Mouse (Mus musculus) limb, embryonic 11.5 days (tissue): ENCODE data around the gene Fam136a. TPM values are rescaled to one million over a fixed set of nuclear protein-coding genes. Genes with fewer than 3 reads are reported as not detected.

ENCODE experiments used
- ATAC-seq: fragments of 200-750 bp; cut with Nextera tagmentation; 2 replicates; pipeline ENCODE4 v1.8.0; 2017; ENCODE audit warnings: low read depth; ENCODE audit not compliant: insufficient number of reproducible peaks, low FRiP score, low TSS enrichment
- DNase-seq: peaks from one replicate; pipeline ENCODE4 v3.0.0-alpha.2; 2015; ENCODE audit warnings: low spot score
- H3K27ac ChIP-seq: fragments of 300-500 bp; sonication (generic); replicated peaks from 2 replicates; pipeline ENCODE4 v1.5.1; 2014; ENCODE audit warnings: low read depth, mild to moderate bottlenecking, low read length
- H3K27me3 ChIP-seq: fragments of 300-500 bp; sonication (generic); 2 replicates; pipeline ENCODE4 v1.6.1; 2014; ENCODE audit warnings: mild to moderate bottlenecking, low read length, mixed read lengths; ENCODE audit not compliant: control insufficient read depth, insufficient read depth
- H3K36me3 ChIP-seq: fragments of 300-500 bp; sonication (generic); 2 replicates; pipeline ENCODE4 v1.6.1; 2014; ENCODE audit warnings: mild to moderate bottlenecking, low read length, moderate library complexity, mixed read lengths; ENCODE audit not compliant: control insufficient read depth, insufficient read depth
- H3K4me1 ChIP-seq: fragments of 300-500 bp; sonication (generic); 2 replicates; pipeline ENCODE4 v1.6.1; 2014; ENCODE audit warnings: low read length, mixed read lengths; ENCODE audit not compliant: control insufficient read depth, insufficient read depth
- H3K4me2 ChIP-seq: fragments of 300-500 bp; sonication (generic); 2 replicates; pipeline ENCODE4 v1.6.1; 2014; ENCODE audit warnings: low read depth, mild to moderate bottlenecking, moderate library complexity; ENCODE audit not compliant: severe bottlenecking
- H3K4me3 ChIP-seq: fragments of 300-500 bp; sonication (generic); 2 replicates; pipeline ENCODE4 v1.5.1; 2014; ENCODE audit warnings: low read depth, low read length
- H3K9ac ChIP-seq: fragments of 300-500 bp; sonication (generic); 2 replicates; pipeline ENCODE4 v1.6.1; 2014; ENCODE audit warnings: mild to moderate bottlenecking, low read length
- H3K9me3 ChIP-seq: fragments of 300-500 bp; sonication (generic); 2 replicates; pipeline ENCODE4 v1.6.1; 2016; ENCODE audit warnings: low read length; ENCODE audit not compliant: control insufficient read depth
- WGBS: fragments of 180-500 bp; shearing (Covaris S2); extraction: QIAGEN DNeasy Blood & Tissue Kit; methylation state at CpG from one replicate; pipeline ENCODE4 v1.1.7; 2014; 5-methylcytosine and 5-hydroxymethylcytosine counted together
- polyA plus RNA-seq: library from polyadenylated mRNA; unstranded; fragments of >200 nt; fragmentation: Nextera tagmentation; extraction: Ambion mirVana; gene quantifications from 2 replicates; pipeline ENCODE4 v1.2.1, GENCODE M21; 2014

Gene Fam136a
- polyA plus RNA-seq, 1 experiment from 2014 or later = 171 TPM

DNA sequence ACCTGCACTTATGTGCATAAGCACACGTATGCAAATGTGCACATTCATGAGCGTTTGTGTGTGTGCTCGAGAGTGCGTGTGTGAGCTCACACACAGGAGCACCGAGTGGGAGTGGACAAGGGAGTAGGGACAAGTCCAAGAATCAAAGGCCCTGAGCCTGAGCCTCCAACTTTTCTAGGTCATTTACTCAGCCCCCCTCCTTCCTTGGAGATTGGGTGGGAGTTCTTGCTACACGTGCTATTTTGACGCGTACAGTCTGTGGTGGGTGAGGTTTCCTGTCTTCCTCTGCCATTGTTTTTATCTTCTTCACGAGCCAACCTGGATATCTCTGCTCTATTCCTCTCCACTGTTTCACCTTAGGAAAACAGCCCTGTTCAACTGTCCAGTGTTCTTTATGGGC, 8.5 kb upstream of the Fam136a start:
- H3K36me3 ChIP-seq = no peaks in the 10 kb centered on the region
- H3K4me2 ChIP-seq = no peak overlapping the region
- H3K9ac ChIP-seq = no peak overlapping the region
- WGBS = 84% methylated on average over 9 of the region's 9 CpGs
- no peaks in the 10 kb centered on the region for H3K27me3 ChIP-seq
- DNase-seq (no peak), ATAC-seq (no peak)
- H3K9me3 ChIP-seq = no peaks in the 10 kb centered on the region
- H3K4me3 ChIP-seq = no peak overlapping the region
- no peak overlapping the region for H3K27ac ChIP-seq
- no peaks in the 10 kb centered on the region for H3K4me1 ChIP-seq

DNA sequence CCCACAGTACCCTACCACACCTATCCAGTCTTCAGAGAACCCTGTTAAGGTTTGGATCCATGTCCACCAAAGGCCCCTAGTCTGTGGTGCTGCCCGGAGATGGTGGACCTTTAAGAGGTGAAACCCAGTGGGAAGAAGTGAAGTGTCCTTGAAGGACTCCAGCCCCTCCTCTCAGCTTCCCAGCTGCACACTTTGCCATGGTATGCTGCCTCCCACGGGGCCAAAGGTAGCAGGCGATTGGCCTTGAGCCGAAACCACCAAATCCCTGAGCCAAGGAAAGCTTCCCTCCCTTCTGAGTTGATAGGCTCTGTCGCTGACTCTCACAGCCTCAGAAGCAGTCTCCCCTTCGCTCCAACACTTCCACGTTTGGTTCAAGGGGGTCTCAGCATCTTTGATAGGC, 4.8 kb upstream of the Fam136a start:
- Histone ChIP-seq H3K4me2 (no peak overlapping the region), H3K36me3 (no peaks in the 10 kb centered on the region), H3K27me3 (no peaks in the 10 kb centered on the region), H3K27ac (no peak overlapping the region), H3K9me3 (no peaks in the 10 kb centered on the region), H3K4me1 (no peaks in the 10 kb centered on the region), H3K4me3 (no peak overlapping the region), H3K9ac (no peak overlapping the region)
- ATAC-seq (no peak), DNase-seq (no peak)
- 64% methylated on average over 7 of the region's 7 CpGs for WGBS

DNA sequence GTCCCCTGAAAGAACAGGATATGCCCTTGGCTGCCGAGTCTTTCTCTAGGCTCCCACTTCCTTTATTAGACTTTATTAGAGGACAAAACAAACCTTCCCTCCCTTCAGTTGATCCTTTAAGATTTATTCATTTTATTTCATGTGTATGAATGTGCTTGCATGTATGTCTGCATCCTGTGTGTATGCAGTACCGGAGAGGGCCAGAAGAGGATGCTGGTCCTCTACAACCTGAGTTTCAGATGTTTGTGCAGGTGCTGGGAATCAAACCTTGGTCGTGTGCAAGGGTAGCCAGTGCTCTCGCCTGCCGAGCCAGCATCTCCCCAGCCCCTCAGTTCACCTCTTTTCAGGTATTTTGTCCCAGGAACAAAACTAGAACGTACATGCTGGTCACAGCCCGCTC, 4.1 kb upstream of the Fam136a start:
- H3K4me2 ChIP-seq = no peak overlapping the region
- DNase-seq (no peak), ATAC-seq (no peak)
- H3K27ac ChIP-seq = no peak overlapping the region
- H3K36me3 ChIP-seq = no peaks in the 10 kb centered on the region
- no peaks in the 10 kb centered on the region for H3K9me3 ChIP-seq
- 0 out of 2 replicates have a peak, but pooled peaks cover under 1% of the 10 kb centered on the region for H3K4me1 ChIP-seq
- H3K27me3 ChIP-seq = no peaks in the 10 kb centered on the region
- WGBS = 94% methylated on average over 7 of the region's 7 CpGs
- H3K4me3 ChIP-seq = no peak overlapping the region
- no peak overlapping the region for H3K9ac ChIP-seq

DNA sequence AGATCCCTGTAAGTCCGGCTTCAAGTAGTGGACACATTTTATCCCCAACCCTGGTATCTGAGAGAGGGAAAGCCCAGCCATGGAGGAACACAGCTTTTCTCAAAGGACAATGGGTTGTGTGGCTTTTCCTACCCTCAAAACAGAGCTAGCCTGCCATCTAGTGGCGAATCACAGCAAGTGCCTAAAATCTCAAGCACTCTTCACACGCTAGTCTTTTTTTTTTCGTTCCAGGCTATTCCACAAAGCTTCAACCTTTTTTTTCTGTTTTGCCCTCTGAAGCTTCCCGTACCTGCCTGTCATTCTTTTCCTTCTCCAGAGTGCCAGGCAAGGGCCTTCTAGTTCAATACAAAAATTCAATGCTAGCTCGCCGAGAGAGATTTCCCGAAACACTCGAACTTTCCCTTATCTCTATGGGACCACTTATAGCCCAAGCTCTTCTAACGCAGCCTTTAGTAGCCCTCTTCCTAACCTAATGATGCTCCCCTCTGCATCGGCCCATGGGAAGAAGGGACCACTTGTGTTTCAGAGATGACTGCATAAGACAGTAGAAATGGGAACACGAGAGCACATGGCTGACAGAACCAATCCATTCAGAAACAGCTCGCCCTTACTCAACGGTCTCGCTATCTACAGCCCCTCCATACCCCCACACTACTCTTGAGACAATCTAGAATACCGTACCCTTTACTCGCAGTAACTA, 854 bp upstream of the Fam136a start:
- H3K9ac ChIP-seq = peak overlapping the region; percentile 59
- no peaks in the 10 kb centered on the region for H3K36me3 ChIP-seq
- peak overlapping the region; percentile 70 for H3K4me3 ChIP-seq
- peak; percentile 85 for DNase-seq
- WGBS = 5% methylated on average over 17 of the region's 17 CpGs
- peak overlapping the region; percentile 88 for H3K4me2 ChIP-seq
- 0 out of 2 replicates have a peak, but pooled peaks cover 4% of the 10 kb centered on the region for H3K4me1 ChIP-seq
- H3K9me3 ChIP-seq = no peaks in the 10 kb centered on the region
- no peak overlapping the region for H3K27ac ChIP-seq
- peak; percentile 19; the same call in 1 of the 2 replicates for ATAC-seq
- no peaks in the 10 kb centered on the region for H3K27me3 ChIP-seq

DNA sequence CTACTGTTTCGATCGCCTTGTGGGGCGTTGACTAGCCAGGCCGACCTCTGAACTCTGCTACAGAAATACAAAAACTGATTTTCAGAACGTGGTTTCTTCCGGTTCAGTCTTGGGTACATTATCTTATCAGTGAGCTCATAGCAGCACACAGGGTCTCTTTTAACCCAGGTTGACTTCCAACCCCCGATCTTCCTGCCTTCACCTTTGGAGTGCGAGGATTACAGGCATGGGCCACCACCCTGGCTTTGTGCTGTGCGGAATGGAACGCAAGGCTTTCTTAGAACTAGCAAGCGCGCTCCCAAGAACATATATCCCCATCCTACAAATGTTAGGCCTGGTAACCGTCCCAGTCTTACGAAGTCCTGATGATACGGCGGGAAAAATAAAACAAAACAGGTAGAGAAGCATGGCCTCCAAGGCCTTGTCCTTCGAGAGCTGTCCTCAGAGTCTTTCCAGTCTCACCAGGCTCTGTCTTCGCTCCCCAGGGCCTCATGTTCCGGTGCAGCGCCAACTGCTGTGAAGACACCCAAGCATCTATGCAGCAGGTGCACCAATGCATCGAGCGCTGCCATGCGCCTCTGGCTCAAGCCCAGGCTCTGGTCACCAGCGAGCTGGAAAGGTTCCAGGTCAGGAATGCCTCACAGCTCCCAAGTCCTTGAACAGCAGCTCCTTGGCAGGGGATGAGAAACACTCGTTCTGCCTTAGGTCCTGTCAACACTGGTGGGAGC, 843 bp downstream of the Fam136a start:
- Histone ChIP-seq H3K4me2 (peak overlapping the region; percentile 79), H3K4me3 (peak overlapping the region; percentile 70), H3K9ac (peak overlapping the region; percentile 81), H3K4me1 (0 out of 2 replicates have a peak, but pooled peaks cover 4% of the 10 kb centered on the region), H3K36me3 (no peaks in the 10 kb centered on the region), H3K9me3 (no peaks in the 10 kb centered on the region), H3K27ac (no peak overlapping the region), H3K27me3 (no peaks in the 10 kb centered on the region)
- no peak for ATAC-seq
- WGBS = 53% methylated on average over 25 of the region's 25 CpGs
- DNase-seq = no peak

DNA sequence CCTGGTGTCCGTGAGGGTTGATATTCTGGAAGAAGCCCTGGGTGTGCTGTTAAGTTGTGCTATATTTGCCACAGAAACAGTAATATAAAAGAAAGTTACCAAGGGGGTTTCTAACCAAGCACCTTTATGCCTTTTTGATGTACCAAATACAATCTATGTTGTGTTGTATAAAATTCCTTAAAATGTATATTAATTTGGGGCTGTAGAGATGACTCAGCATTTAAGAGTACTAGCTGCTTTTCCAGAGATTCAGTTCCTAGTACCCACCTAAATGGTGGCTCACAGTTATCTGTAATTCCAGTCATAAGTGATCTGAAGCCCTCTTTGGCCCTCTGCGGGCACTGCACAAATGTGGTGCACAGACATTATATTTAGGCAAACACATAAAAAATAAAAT, 1.4 kb downstream of the Fam136a start:
- 0 out of 2 replicates have a peak, but pooled peaks cover 4% of the 10 kb centered on the region for H3K4me1 ChIP-seq
- H3K27ac ChIP-seq = no peak overlapping the region
- WGBS = 82% methylated on average over 2 of the region's 2 CpGs
- H3K4me2 ChIP-seq = peak overlapping the region; percentile 79
- peak overlapping the region; percentile 70; the same call in 1 of the 2 replicates for H3K4me3 ChIP-seq
- DNase-seq (no peak), ATAC-seq (no peak)
- H3K27me3 ChIP-seq = no peaks in the 10 kb centered on the region
- H3K9me3 ChIP-seq = no peaks in the 10 kb centered on the region
- no peak overlapping the region for H3K9ac ChIP-seq
- no peaks in the 10 kb centered on the region for H3K36me3 ChIP-seq

DNA sequence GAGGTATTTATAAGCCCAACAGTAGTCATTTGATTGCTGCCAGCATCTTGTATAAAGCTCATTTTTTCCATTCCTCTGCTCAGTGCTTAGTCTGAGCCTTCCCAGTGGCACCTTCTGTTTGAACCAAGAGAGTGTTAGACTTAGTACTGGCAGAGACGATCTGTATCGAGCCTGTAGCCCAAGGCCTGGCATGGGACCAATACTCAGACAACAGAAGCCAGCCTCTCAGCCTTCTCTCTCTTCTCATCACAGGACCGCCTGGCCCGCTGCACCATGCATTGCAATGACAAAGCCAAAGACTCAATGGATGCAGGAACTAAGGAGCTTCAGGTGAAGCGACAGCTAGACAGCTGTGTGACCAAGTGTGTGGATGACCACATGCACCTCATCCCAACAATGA, 3.0 kb downstream of the Fam136a start:
- ATAC-seq = no peak
- 94% methylated on average over 5 of the region's 5 CpGs for WGBS
- no peak overlapping the region for H3K27ac ChIP-seq

DNA sequence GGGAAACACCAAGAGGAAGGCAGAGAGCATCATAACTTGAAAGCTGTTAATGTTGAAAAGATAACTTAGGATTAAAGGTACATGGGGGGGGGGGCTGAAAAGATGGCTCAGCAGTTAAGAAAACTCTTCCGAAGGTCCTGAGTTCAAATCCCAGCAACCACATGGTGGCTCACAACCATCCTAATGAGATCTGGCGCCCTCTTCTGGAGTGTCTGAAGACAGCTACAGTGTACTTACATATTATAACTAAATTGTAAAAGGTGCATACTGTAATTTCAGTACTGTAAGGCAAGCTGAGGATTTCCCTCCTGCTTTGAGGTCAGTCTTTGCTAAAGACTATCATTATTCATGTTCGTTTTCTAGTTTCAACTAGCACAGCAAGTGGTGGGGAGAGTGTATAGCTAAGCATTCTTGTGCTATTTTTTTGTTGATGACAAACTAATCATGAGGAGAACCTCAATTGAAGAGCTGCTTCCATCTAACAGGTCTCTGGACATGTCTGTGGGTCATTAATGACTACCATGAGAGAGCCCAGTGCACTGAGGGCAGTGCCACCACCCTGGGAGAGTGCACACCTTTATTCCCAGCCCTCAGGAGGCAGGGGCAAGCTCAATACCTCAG, 4.8 kb downstream of the Fam136a start:
- H3K4me2 ChIP-seq = peak overlapping the region; percentile 85; the same call in 1 of the 2 replicates
- DNase-seq = peak; percentile 31
- no peaks in the 10 kb centered on the region for H3K36me3 ChIP-seq
- no peaks in the 10 kb centered on the region for H3K27me3 ChIP-seq
- peak overlapping the region; percentile 93 for H3K9ac ChIP-seq
- 0 out of 2 replicates have a peak overlapping the region, but pooled peaks have one; percentile 91 for H3K4me3 ChIP-seq
- H3K4me1 ChIP-seq = peaks cover 12% of the 10 kb centered on the region
- H3K9me3 ChIP-seq = no peaks in the 10 kb centered on the region
- no peak for ATAC-seq
- WGBS = 68% methylated on average over 3 of the region's 3 CpGs
- no peak overlapping the region for H3K27ac ChIP-seq

More for the DNA sequence above, 3.0 kb downstream of the Fam136a start:
- Histone ChIP-seq H3K4me3 (no peak overlapping the region), H3K4me1 (peaks cover 12% of the 10 kb centered on the region), H3K36me3 (no peaks in the 10 kb centered on the region), H3K9me3 (no peaks in the 10 kb centered on the region), H3K27me3 (no peaks in the 10 kb centered on the region), H3K9ac (no peak overlapping the region), H3K4me2 (no peak overlapping the region)
- no peak for DNase-seq
